Mouse (Mus musculus): ENCODE measurements around the gene Obsl1. TPM values are rescaled to one million over a fixed set of nuclear protein-coding genes. Genes with fewer than 3 reads are reported as not detected.

The Obsl1 gene
- polyA plus RNA-seq, 2 experiments, result 5.3 to 9.7 TPM

DNA sequence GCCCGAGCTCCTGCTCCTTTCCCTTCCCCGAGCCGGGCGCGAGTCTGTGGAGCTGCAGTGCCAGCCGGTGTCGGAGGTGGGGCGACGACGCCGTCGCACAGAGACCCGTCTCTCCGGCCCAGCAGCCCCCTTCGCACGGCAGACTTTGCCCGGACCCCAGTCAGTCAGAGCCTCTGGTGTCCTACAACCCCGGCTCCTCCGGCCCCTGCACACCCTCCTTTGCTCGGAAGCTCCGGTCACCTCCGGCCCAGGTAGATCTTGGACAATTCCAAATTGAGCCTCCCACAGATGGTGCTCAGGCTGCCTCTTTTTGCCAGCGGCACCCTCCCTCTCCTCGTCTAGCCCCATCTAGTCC, 26.6 kb downstream of the Obsl1 start:
- Histone ChIP-seq H3K4me2 (ENCODE audit: low read depth) (peak overlapping the region; percentile 90), H3K9me3 (ENCODE audit: control insufficient read depth, low read length) (no peaks in the 10 kb centered on the region), H3K36me3 (replicated peaks; ENCODE audit: control insufficient read depth, insufficient read depth, low read depth) (no peaks in the 10 kb centered on the region), H3K9ac (replicated peaks) (no peak overlapping the region), H3K27ac (no peak overlapping the region), H3K27me3 (ENCODE audit: control insufficient read depth, insufficient read depth, low read length) (peaks cover 54% of the 10 kb centered on the region), H3K4me1 (replicated peaks; ENCODE audit: control insufficient read depth in 2 of 2, insufficient read depth in 2 of 2, low read length in 1 of 2) (peaks cover 7 to 9% of the 10 kb centered on the region in 2 experiments), H3K4me3 (ENCODE audit: insufficient read depth in 1 of 2, low read depth in 2 of 2, low read length in 2 of 2) (peak overlapping the region; percentile 22 to 63; a peak in 3 of 4 replicates)
- ATAC-seq (ENCODE audit: insufficient read depth) (no peak), DNase-seq (ENCODE audit: low read depth in 3 of 3, low spot score in 3 of 3) (no peak)
- WGBS (ENCODE audit: insufficient replicate concordance), result 2% methylated on average over 24 of the region's 24 CpGs
- TF ChIP-seq EP300 (IDR thresholded peaks at IDR 0.05; ENCODE audit: low read depth) (no peak), CTCF (IDR thresholded peaks at IDR 0.05; ENCODE audit: low read depth) (no peak)

DNA sequence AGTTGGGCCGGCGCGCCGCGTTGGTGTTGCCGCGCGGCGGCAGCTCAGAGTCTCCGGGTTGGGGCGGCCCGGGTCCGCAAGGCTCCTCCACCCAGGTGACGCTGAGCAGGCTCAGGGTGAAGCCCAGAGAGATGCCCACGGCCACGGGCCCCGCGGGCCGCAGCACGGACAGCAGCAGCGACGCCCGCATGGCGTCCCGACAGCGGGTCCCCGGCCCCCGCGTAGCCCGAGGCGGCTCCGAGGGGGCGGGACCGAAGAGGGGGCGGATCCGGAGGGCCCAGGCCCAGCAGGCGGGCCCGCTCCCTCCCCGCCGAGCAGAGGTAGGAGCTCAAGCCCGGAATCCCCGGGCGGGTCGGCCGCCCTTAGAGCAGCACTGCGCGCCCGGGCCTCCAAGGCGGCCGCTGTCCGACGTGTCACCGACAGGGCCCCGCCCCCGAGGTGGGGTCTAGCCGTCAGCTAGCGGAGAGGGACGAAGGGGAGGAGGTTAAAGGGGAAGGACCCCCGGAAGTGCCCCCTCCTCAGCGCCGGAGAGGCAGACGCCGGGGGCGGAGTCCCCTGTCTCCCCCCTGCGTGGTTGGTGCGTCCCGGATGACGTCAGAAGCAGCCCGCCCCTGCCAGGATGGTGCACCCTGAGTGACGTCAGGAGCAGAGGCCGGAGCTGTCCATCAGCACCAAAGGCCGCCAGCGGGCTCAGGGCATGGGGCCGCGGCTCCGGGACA, 27.2 kb downstream of the Obsl1 start, which contains the start of the genes Chpf and Tmem198:
Chpf (minus strand) TSS at position 392 of the 719 bp plus-strand sequence.
Tmem198 (plus strand) TSS at position 617 of the 719 bp plus-strand sequence.
- under 1% methylated on average over 72 of the region's 76 CpGs for WGBS (ENCODE audit: insufficient replicate concordance)
- Histone ChIP-seq H3K9me3 (ENCODE audit: control insufficient read depth, low read length) (no peaks in the 10 kb centered on the region), H3K27ac (no peak within 1 kb of the TSS), H3K27me3 (ENCODE audit: control insufficient read depth, insufficient read depth, low read length) (peaks cover 52% of the 10 kb centered on the region), H3K4me2 (ENCODE audit: low read depth) (peak within 1 kb of the TSS; percentile 90), H3K36me3 (replicated peaks; ENCODE audit: control insufficient read depth, insufficient read depth, low read depth) (no peaks in the 10 kb centered on the region), H3K9ac (replicated peaks) (peak within 1 kb of the TSS; percentile 54), H3K4me3 (ENCODE audit: insufficient read depth in 1 of 2, low read depth in 2 of 2, low read length in 2 of 2) (peak within 1 kb of the TSS; percentile 63 to 64), H3K4me1 (replicated peaks; ENCODE audit: control insufficient read depth in 2 of 2, insufficient read depth in 2 of 2, low read length in 1 of 2) (peaks cover 7 to 9% of the 10 kb centered on the region in 2 experiments)
- peak; percentile 88 for ATAC-seq (ENCODE audit: insufficient read depth)
- no peak for TF ChIP-seq CTCF (IDR thresholded peaks at IDR 0.05; ENCODE audit: low read depth)
- no peak for TF ChIP-seq EP300 (IDR thresholded peaks at IDR 0.05; ENCODE audit: low read depth)
- peak; percentile 73 to 79 (median 76) for DNase-seq (ENCODE audit: low read depth in 3 of 3, low spot score in 3 of 3)

DNA sequence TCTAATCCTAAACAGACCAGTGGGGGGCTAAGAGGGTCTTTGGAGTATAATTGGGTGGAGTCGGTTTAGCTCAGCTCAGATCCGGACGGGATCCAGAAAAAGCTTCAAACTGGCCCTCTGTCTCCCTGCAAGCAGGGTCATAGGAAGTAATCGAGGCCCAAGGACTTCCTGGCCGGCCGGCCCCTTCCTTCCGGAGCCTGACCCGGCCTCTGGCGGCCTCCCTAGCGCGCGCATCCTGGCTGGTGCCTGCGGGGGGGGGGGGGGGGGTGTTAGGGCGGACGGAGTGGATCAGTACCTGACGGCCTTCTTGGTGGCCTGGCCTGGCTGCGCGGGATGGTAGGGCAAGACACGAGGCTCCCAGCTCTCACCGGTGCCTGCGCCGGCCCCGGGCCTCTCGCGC, 27.8 kb downstream of the Obsl1 start:
- H3K4me3 ChIP-seq (ENCODE audit: insufficient read depth in 1 of 2, low read depth in 2 of 2, low read length in 2 of 2), result peak overlapping the region; percentile 63 to 64
- DNase-seq (ENCODE audit: low read depth in 3 of 3, low spot score in 3 of 3), result no peak
- peak overlapping the region; percentile 54 for H3K9ac ChIP-seq (replicated peaks)
- TF ChIP-seq EP300 (IDR thresholded peaks at IDR 0.05; ENCODE audit: low read depth) (no peak), CTCF (IDR thresholded peaks at IDR 0.05; ENCODE audit: low read depth) (no peak)
- peak overlapping the region; percentile 90 for H3K4me2 ChIP-seq (ENCODE audit: low read depth)
- under 1% methylated on average over 23 of the region's 25 CpGs for WGBS (ENCODE audit: insufficient replicate concordance)
- H3K36me3 ChIP-seq (replicated peaks; ENCODE audit: control insufficient read depth, insufficient read depth, low read depth), result no peaks in the 10 kb centered on the region
- no peaks in the 10 kb centered on the region for H3K9me3 ChIP-seq (ENCODE audit: control insufficient read depth, low read length)
- no peak overlapping the region for H3K27ac ChIP-seq
- H3K27me3 ChIP-seq (ENCODE audit: control insufficient read depth, insufficient read depth, low read length), result peaks cover 49% of the 10 kb centered on the region
- peak; percentile 4; the same call in 1 of the 2 replicates for ATAC-seq (ENCODE audit: insufficient read depth)
- H3K4me1 ChIP-seq (replicated peaks; ENCODE audit: control insufficient read depth in 2 of 2, insufficient read depth in 2 of 2, low read length in 1 of 2), result peaks cover 7 to 9% of the 10 kb centered on the region in 2 experiments

DNA sequence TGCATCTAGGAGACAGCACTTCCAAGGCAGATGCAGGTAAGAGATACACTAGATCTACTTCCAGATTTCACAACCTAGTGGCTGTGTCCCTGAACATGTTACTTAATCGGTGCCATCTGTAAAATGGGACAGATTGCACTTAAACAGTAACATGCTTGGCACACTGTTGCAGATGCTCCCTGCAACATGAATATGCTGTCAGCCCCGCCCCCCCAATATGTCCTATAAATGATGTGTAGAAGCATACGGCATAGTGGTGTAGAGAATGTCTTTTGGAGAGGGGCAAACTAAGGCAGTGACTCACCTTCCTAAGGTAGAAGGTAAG, 28.3 kb downstream of the Obsl1 start:
- Histone ChIP-seq H3K9ac (replicated peaks) (no peak overlapping the region), H3K9me3 (ENCODE audit: control insufficient read depth, low read length) (no peaks in the 10 kb centered on the region), H3K4me2 (ENCODE audit: low read depth) (peak overlapping the region; percentile 90), H3K4me1 (replicated peaks; ENCODE audit: control insufficient read depth in 2 of 2, insufficient read depth in 2 of 2, low read length in 1 of 2) (peaks cover 7 to 9% of the 10 kb centered on the region in 2 experiments), H3K27me3 (ENCODE audit: control insufficient read depth, insufficient read depth, low read length) (peaks cover 48% of the 10 kb centered on the region), H3K27ac (no peak overlapping the region), H3K4me3 (ENCODE audit: insufficient read depth in 1 of 2, low read depth in 2 of 2, low read length in 2 of 2) (no peak overlapping the region; a peak in 1 of 4 replicates), H3K36me3 (replicated peaks; ENCODE audit: control insufficient read depth, insufficient read depth, low read depth) (no peaks in the 10 kb centered on the region)
- TF ChIP-seq EP300 (IDR thresholded peaks at IDR 0.05; ENCODE audit: low read depth), result no peak
- no peak for TF ChIP-seq CTCF (IDR thresholded peaks at IDR 0.05; ENCODE audit: low read depth)
- no peak for DNase-seq (ENCODE audit: low read depth in 3 of 3, low spot score in 3 of 3)
- 37% methylated on average over 3 of the region's 3 CpGs for WGBS (ENCODE audit: insufficient replicate concordance)
- ATAC-seq (ENCODE audit: insufficient read depth), result no peak

DNA sequence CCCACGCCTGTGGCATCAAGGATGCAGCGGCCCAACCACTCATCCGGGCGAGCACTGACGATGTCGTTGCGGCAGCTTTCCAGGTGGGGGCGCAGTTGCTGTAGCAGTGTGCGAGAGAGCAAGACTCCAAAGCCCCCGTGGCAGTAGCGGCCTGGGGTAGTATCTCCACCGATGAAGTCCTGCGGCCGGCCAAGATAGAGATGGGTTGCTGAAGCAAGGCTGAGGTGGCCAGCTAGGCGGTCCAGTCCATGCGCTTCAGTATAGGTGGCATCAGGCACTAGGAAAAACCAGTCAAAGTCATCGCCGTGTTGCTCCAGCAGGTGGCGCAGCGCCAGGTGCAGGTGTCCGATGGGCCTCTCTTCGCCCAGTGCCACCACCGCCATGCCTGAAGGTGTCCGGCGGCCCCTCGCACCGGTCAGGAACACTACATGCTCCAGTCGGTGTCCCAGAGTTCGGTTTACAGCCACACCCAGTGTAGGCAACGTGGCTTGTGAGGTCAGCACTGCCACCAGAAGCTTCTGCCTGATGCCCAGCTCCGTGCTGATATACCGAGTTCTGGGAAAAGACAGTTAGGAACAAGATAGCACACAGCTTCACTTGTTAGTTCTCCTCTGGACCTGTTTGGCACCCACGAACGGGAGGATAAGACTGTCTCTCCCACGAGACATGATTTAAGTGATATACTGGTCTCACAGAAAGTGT, 28.8 kb downstream of the Obsl1 start:
- Histone ChIP-seq H3K9ac (replicated peaks) (no peak overlapping the region), H3K36me3 (replicated peaks; ENCODE audit: control insufficient read depth, insufficient read depth, low read depth) (no peaks in the 10 kb centered on the region), H3K9me3 (ENCODE audit: control insufficient read depth, low read length) (no peaks in the 10 kb centered on the region), H3K4me2 (ENCODE audit: low read depth) (peak overlapping the region; percentile 90), H3K4me3 (ENCODE audit: insufficient read depth in 1 of 2, low read depth in 2 of 2, low read length in 2 of 2) (peak overlapping the region; percentile 1 to 10; a peak in 1 of 4 replicates), H3K27me3 (ENCODE audit: control insufficient read depth, insufficient read depth, low read length) (peaks cover 42% of the 10 kb centered on the region), H3K27ac (no peak overlapping the region), H3K4me1 (replicated peaks; ENCODE audit: control insufficient read depth in 2 of 2, insufficient read depth in 2 of 2, low read length in 1 of 2) (peaks cover 7 to 9% of the 10 kb centered on the region in 2 experiments)
- ATAC-seq (ENCODE audit: insufficient read depth) (no peak), DNase-seq (ENCODE audit: low read depth in 3 of 3, low spot score in 3 of 3) (peak; percentile 47 to 54 (median 50))
- TF ChIP-seq EP300 (IDR thresholded peaks at IDR 0.05; ENCODE audit: low read depth) (no peak), CTCF (IDR thresholded peaks at IDR 0.05; ENCODE audit: low read depth) (peak; percentile 91)
- 7% methylated on average over 35 of the region's 35 CpGs for WGBS (ENCODE audit: insufficient replicate concordance)

Measured in liver, embryonic 14.5 days (tissue).